Mouse (Mus musculus): ENCODE results near the gene Lyplal1.

GRCm38 (mm10) chr1:186041841-186042240 lies 75.3 kb downstream of the Lyplal1 start:
- TF ChIP-seq GATA1 (IDR thresholded peaks at IDR 0.05; ENCODE audit: low read length) (no peak), TAL1 (IDR thresholded peaks at IDR 0.05; ENCODE audit: low read length) (no peak)
